Mouse (Mus musculus) heart, postnatal 36 days (tissue): Measurements from ENCODE around the gene Zfp422. TPM values are rescaled to one million over a fixed set of nuclear protein-coding genes. Genes with fewer than 3 reads are reported as not detected.
A peak's percentile ranks its signal among the peaks of the same experiment; 100 is the strongest.
"Not testable (repeated sequence)": the region's sequence is repeated elsewhere in the genome, so short reads cannot be mapped to it uniquely, and the experiment has no call there.

Source experiments
- DNase-seq, 2 experiments: peaks; one replicate each; pipeline ENCODE4 v3.0.0; 2021 to 2022
- intact Hi-C: fragments of 180-260 bp; cut with DNase I; formaldehyde crosslinking; loops from one replicate; pipeline ENCODE4 v1.15.1; 2025
- total RNA-seq, 2 experiments: library from RNA; stranded (reverse); gene quantifications; 2 replicates each; pipeline ENCODE4 v1.2.3; 2021

Zfp422 gene
- total RNA-seq, 2 experiments from 2014 or later, result 18.2 to 19.3 TPM

GRCm38 (mm10) chr6:116651437-116652118 is 22.8 kb upstream of the Zfp422 start:
- intact Hi-C loops, result loop anchor here (1.0 to 5.0 kb wide), 4 partner anchors 17 to 1176 kb away; no protein-coding TSS in a partner anchor
- DNase-seq, result peak; percentile 66 to 75

GRCm38 (mm10) chr6:116650406-116650805 is 21.6 kb upstream of the Zfp422 start, which contains the start of gene Depp1:
Gene Depp1, plus strand, starts transcription at chr6:116650609.
- intact Hi-C loops, result loop anchor here (5.0 kb wide), 3 partner anchors 33 to 1177 kb away; no protein-coding TSS in a partner anchor
- DNase-seq, result peak; percentile 78 to 79

GRCm38 (mm10) chr6:116649811-116650210 is 21.0 kb upstream of the Zfp422 start:
- intact Hi-C loops, result loop anchor here (5.0 to 10.0 kb wide), 4 partner anchors 33 to 1415 kb away; no protein-coding TSS in a partner anchor
- DNase-seq, result no peak

- peak; percentile 62 to 65 for DNase-seq
- intact Hi-C loops, result loop anchor here (10.0 kb wide), 1 partner anchor 1413 kb away; no protein-coding TSS in a partner anchor
Measured at GRCm38 (mm10) chr6:116647763-116648162, 19.0 kb upstream of the Zfp422 start.

- DNase-seq, result no peak
- intact Hi-C loops, result loop anchor here (10.0 kb wide), 1 partner anchor 1410 kb away; no protein-coding TSS in a partner anchor
Measured at GRCm38 (mm10) chr6:116644335-116644734, 15.5 kb upstream of the Zfp422 start.

GRCm38 (mm10) chr6:116643881-116644280 is 15.1 kb upstream of the Zfp422 start:
- intact Hi-C loops, result loop anchor here (10.0 kb wide), 1 partner anchor 1409 kb away; no protein-coding TSS in a partner anchor
- DNase-seq, result no peak

- intact Hi-C loops, result loop anchor here (10.0 kb wide), 1 partner anchor 1408 kb away; no protein-coding TSS in a partner anchor
- DNase-seq, result no peak
Measured at GRCm38 (mm10) chr6:116642942-116643341, 14.1 kb upstream of the Zfp422 start.

GRCm38 (mm10) chr6:116639663-116640062 is 10.9 kb upstream of the Zfp422 start:
- intact Hi-C loops, result loop anchor here (10.0 kb wide), 1 partner anchor 1405 kb away; no protein-coding TSS in a partner anchor
- DNase-seq, result no peak

- DNase-seq, result no peak
- intact Hi-C loops, result no loop called here
Measured at GRCm38 (mm10) chr6:116638871-116639270, 10.1 kb upstream of the Zfp422 start.

- no peak for DNase-seq
- intact Hi-C loops, result no loop called here
Measured at GRCm38 (mm10) chr6:116637496-116637895, 8.7 kb upstream of the Zfp422 start.

GRCm38 (mm10) chr6:116636581-116637235 is 7.9 kb upstream of the Zfp422 start:
- no peak for DNase-seq
- intact Hi-C loops, result no loop called here

GRCm38 (mm10) chr6:116635251-116636180 is 6.7 kb upstream of the Zfp422 start:
- intact Hi-C loops, result no loop called here
- peak; percentile 81 to 83 for DNase-seq

GRCm38 (mm10) chr6:116633741-116634695 is 5.2 kb upstream of the Zfp422 start:
- no peak for DNase-seq
- intact Hi-C loops, result loop anchor here (1.0 to 5.0 kb wide), 2 partner anchors 18 to 63 kb away; no protein-coding TSS in a partner anchor

- intact Hi-C loops, result loop anchor here (5.0 kb wide), 1 partner anchor 65 kb away; no protein-coding TSS in a partner anchor
- peak; percentile 85 to 89 for DNase-seq
Measured at GRCm38 (mm10) chr6:116632129-116632528, 3.3 kb upstream of the Zfp422 start.

- intact Hi-C loops, result loop anchor here (5.0 to 10.0 kb wide), 2 partner anchors 68 to 1505 kb away; partner anchors contain the start of gene Csgalnact2
- DNase-seq, result peak in 1 of 2 experiments; percentile 22
Measured at GRCm38 (mm10) chr6:116629766-116630165, 967 bp upstream of the Zfp422 start.

GRCm38 (mm10) chr6:116628095-116628494 is 704 bp downstream of the Zfp422 start:
- intact Hi-C loops, result loop anchor here (10.0 kb wide), 1 partner anchor 1507 kb away; the partner anchor contains the start of gene Csgalnact2

GRCm38 (mm10) chr6:116626417-116626816 is 2.4 kb downstream of the Zfp422 start:
- intact Hi-C loops, result loop anchor here (10.0 kb wide), 1 partner anchor 1508 kb away; the partner anchor contains the start of gene Csgalnact2
- DNase-seq, result not testable (repeated sequence)

More at GRCm38 (mm10) chr6:116628095-116628494, 704 bp downstream of the Zfp422 start:
- no peak for DNase-seq

GRCm38 (mm10) chr6:116621318-116622023 is 7.3 kb downstream of the Zfp422 start:
- no peak for DNase-seq
- intact Hi-C loops, result loop anchor here (5.0 to 10.0 kb wide), 2 partner anchors 41 to 1513 kb away; partner anchors contain the start of gene Csgalnact2
